Mouse (Mus musculus) bone marrow macrophage, adult 2 months (primary cell): ENCODE results near the gene Gm42906.

ENCODE experiments used
- CTCF ChIP-seq: IDR thresholded peaks from 2 replicates; pipeline ENCODE4 v1.5.1; 2012; ENCODE audit warnings: low read depth, mild to moderate bottlenecking, low read length, moderate library complexity
- POLR2A ChIP-seq: IDR thresholded peaks from 2 replicates; pipeline ENCODE4 v1.6.1; 2012; ENCODE audit warnings: mild to moderate bottlenecking, low read depth, low read length, borderline replicate concordance

- TF ChIP-seq CTCF, result no peak
- no peak for TF ChIP-seq POLR2A
Measured at GRCm38 (mm10) chr5:151018450-151018849, 409.5 kb downstream of the Gm42906 start.
